Mouse (Mus musculus) midbrain, embryonic 13.5 days (tissue): ENCODE measurements around the gene Spag9. TPM values are rescaled to one million over a fixed set of nuclear protein-coding genes. Genes with fewer than 3 reads are reported as not detected.

Source experiments
- ATAC-seq: fragments of 200-750 bp; cut with Nextera tagmentation; 2 replicates; pipeline ENCODE4 v1.8.0; 2017; ENCODE audit warnings: mild to moderate bottlenecking, moderate TSS enrichment, moderate library complexity
- H3K27ac ChIP-seq: fragments of 300-500 bp; sonication (generic); 2 replicates; pipeline ENCODE4 v1.5.1; 2015; ENCODE audit warnings: inconsistent platforms, mild to moderate bottlenecking, moderate library complexity
- H3K27me3 ChIP-seq: fragments of 300-500 bp; sonication (generic); 2 replicates; pipeline ENCODE4 v1.6.1; 2015; ENCODE audit warnings: mild to moderate bottlenecking, inconsistent platforms
- H3K36me3 ChIP-seq: fragments of 300-500 bp; sonication (generic); 2 replicates; pipeline ENCODE4 v1.6.1; 2015; ENCODE audit warnings: mild to moderate bottlenecking, inconsistent platforms
- H3K4me1 ChIP-seq: fragments of 300-500 bp; sonication (generic); replicated peaks from 2 replicates; pipeline ENCODE4 v1.6.1; 2015; ENCODE audit warnings: inconsistent platforms
- H3K4me2 ChIP-seq: fragments of 300-500 bp; sonication (generic); replicated peaks from 2 replicates; pipeline ENCODE4 v1.6.1; 2015; ENCODE audit warnings: moderate library complexity, mild to moderate bottlenecking, inconsistent platforms
- H3K4me3 ChIP-seq: fragments of 300-500 bp; sonication (generic); replicated peaks from 2 replicates; pipeline ENCODE4 v1.5.1; 2015; ENCODE audit warnings: mild to moderate bottlenecking, inconsistent platforms
- H3K9ac ChIP-seq: fragments of 300-500 bp; sonication (generic); replicated peaks from 2 replicates; pipeline ENCODE4 v1.6.1; 2015; ENCODE audit warnings: mild to moderate bottlenecking, inconsistent platforms
- H3K9me3 ChIP-seq: fragments of 300-500 bp; sonication (generic); 2 replicates; pipeline ENCODE4 v1.6.1; 2016; ENCODE audit warnings: mild to moderate bottlenecking, inconsistent platforms
- WGBS: fragments of 180-500 bp; shearing (Covaris S2); methylation state at CpG from one replicate; pipeline ENCODE4 v1.1.7; 2015; 5-methylcytosine and 5-hydroxymethylcytosine counted together
- polyA plus RNA-seq: library from polyadenylated mRNA; unstranded; fragments of >200 nt; fragmentation: Nextera tagmentation; extraction: Ambion mirVana; gene quantifications from 2 replicates; pipeline ENCODE4 v1.2.1, GENCODE M21; 2015

Spag9 gene
- polyA plus RNA-seq, 1 experiment from 2014 or later = 109 TPM

DNA sequence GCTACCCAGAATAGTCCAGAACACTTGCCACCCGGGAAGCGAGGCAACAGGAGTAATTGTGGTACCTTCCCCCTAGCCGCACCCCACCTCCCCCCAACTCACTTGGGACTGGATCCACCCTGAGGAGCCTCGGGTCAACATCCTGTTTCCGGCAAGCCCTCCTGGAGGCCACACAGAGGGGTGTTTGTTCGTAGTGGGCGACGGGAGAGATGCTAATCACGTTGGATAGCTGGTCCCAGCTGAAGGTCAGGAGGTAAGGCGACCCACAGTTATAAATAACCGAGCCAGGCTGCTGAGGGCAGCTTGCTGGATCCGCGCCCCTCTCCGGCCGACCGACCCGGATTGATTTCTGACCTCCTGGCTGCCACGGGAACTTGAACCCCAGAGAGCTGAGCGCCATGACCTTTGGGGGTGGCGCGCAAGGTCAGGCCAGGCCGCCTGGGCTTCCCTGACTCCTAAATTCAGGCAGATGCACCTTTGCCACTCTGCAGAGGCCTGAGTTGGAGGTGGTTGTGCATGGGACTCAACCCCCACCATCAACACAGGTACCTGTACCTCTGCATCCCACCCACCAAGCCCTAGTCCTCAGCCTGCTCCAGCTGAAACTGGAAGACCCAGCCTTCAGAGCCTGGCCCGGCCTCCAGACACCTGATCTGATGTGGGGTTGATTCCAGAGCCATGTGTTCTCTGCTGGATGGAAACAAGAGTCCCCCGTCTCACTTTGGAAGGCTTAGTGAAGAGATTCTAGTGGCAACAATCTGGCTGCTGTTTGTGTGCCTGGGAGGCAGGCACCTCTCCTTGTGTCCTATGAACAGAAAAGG, 142.7 kb downstream of the Spag9 start:
- no peak overlapping the region for H3K9ac ChIP-seq
- H3K4me3 ChIP-seq = no peak overlapping the region
- H3K4me1 ChIP-seq = peaks cover 28% of the 10 kb centered on the region
- no peaks in the 10 kb centered on the region for H3K27me3 ChIP-seq
- no peak overlapping the region for H3K27ac ChIP-seq
- no peaks in the 10 kb centered on the region for H3K36me3 ChIP-seq
- no peaks in the 10 kb centered on the region for H3K9me3 ChIP-seq
- H3K4me2 ChIP-seq = no peak overlapping the region
- ATAC-seq = no peak
- WGBS = 65% methylated on average over 24 of the region's 24 CpGs

DNA sequence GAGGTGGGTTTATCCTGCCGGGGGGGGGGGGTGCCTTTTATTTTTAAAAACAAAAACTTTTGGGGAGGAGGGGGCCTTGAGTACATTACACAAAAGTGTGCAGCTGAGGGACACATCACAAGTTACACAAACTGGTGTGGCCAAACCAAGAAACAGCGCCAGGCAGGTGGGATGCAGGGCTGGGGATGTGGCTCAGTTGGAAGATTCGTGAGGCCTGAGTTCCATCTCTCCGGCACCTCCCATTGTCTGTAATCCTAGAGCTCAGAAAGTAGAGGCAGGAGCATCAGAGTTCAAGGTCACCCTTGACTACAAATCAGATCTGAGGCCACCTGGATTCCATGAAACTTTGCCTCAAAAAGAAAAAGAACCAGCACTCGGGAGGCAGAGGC, 143.3 kb downstream of the Spag9 start:
- no peak overlapping the region for H3K27ac ChIP-seq
- no peak for ATAC-seq
- H3K4me3 ChIP-seq = no peak overlapping the region
- no peaks in the 10 kb centered on the region for H3K36me3 ChIP-seq
- no peaks in the 10 kb centered on the region for H3K27me3 ChIP-seq
- H3K4me2 ChIP-seq = no peak overlapping the region
- no peaks in the 10 kb centered on the region for H3K9me3 ChIP-seq
- WGBS = 84% methylated on average over 5 of the region's 5 CpGs
- H3K4me1 ChIP-seq = peaks cover 22% of the 10 kb centered on the region
- no peak overlapping the region for H3K9ac ChIP-seq

DNA sequence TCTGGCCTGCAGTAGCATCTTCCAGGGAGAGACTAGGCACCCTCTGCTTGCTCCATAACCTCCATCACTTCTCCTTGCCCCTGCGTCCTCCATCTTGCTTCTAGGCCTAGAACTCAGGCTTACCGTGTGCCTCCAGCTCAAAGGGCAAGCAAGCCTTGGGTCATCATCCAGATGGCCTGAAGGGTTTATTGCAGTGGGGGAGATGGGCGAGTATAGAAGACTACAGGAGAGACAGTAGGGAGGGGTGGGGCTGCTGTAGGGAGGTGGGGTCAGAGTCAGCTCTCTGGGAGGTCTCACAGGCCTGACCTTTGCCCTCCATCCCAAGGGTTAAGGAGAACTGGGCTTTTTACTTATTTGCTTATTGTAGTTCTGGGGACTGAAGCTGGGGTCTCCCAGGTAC, 144.6 kb downstream of the Spag9 start:
- H3K4me1 ChIP-seq = peaks cover 22% of the 10 kb centered on the region
- H3K4me3 ChIP-seq = no peak overlapping the region
- H3K9ac ChIP-seq = no peak overlapping the region
- H3K4me2 ChIP-seq = no peak overlapping the region
- H3K9me3 ChIP-seq = no peaks in the 10 kb centered on the region
- WGBS = 90% methylated on average over 3 of the region's 3 CpGs
- H3K27me3 ChIP-seq = no peaks in the 10 kb centered on the region
- no peaks in the 10 kb centered on the region for H3K36me3 ChIP-seq
- no peak overlapping the region for H3K27ac ChIP-seq
- ATAC-seq = no peak

DNA sequence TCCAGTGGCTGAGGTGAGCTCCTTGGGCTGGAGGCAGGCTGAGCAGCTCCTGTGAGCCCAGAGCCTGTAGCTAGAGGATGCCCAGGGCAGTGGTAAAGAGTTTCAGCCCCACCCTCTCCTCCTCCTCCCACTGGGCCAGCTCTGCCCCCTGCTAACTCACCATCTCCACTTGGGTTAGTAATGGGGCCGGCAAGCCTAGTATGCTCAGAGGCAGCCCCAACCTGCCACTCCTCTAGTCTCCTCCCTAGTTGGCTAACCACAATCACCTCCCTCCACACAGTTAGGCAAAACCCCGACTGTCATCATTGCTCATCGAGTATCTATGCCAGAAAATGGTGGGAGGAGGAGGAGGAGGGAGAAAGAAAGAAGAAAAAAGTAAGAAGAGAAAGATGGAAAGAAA, 145.7 kb downstream of the Spag9 start:
- WGBS = 54% methylated on average over 3 of the region's 3 CpGs
- no peak for ATAC-seq
- H3K27ac ChIP-seq = no peak overlapping the region
- no peak overlapping the region for H3K4me3 ChIP-seq
- peaks cover 23% of the 10 kb centered on the region for H3K4me1 ChIP-seq
- no peaks in the 10 kb centered on the region for H3K36me3 ChIP-seq
- no peak overlapping the region for H3K9ac ChIP-seq
- no peaks in the 10 kb centered on the region for H3K27me3 ChIP-seq
- no peaks in the 10 kb centered on the region for H3K9me3 ChIP-seq
- H3K4me2 ChIP-seq = no peak overlapping the region

DNA sequence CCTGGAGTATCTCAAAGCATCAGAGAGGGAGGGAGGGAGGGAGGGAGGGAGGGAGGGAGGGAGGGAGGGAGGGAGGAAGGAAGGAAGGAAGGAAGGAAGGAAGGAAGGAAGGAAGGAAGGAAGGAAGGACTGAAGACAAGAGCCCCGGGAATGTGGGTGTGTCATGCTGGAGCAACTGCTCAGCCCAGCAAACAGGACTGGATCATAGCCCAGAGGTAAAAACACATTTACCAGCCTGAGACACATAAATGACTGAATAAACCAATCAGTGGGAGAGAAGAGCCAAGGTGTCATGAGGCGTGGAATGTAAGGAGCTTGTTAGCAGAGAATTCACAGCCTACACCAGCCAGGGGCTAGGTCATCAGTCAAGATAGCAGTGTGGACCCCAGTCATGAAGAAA, 147.4 kb downstream of the Spag9 start:
- Histone ChIP-seq H3K36me3 (no peaks in the 10 kb centered on the region), H3K4me1 (peaks cover 9% of the 10 kb centered on the region; the same call in 1 of the 2 replicates), H3K4me3 (no peak overlapping the region), H3K27me3 (no peaks in the 10 kb centered on the region), H3K27ac (no peak overlapping the region), H3K4me2 (no peak overlapping the region), H3K9me3 (no peaks in the 10 kb centered on the region), H3K9ac (no peak overlapping the region)
- WGBS = 92% methylated on average over 2 of the region's 2 CpGs
- ATAC-seq = no peak

DNA sequence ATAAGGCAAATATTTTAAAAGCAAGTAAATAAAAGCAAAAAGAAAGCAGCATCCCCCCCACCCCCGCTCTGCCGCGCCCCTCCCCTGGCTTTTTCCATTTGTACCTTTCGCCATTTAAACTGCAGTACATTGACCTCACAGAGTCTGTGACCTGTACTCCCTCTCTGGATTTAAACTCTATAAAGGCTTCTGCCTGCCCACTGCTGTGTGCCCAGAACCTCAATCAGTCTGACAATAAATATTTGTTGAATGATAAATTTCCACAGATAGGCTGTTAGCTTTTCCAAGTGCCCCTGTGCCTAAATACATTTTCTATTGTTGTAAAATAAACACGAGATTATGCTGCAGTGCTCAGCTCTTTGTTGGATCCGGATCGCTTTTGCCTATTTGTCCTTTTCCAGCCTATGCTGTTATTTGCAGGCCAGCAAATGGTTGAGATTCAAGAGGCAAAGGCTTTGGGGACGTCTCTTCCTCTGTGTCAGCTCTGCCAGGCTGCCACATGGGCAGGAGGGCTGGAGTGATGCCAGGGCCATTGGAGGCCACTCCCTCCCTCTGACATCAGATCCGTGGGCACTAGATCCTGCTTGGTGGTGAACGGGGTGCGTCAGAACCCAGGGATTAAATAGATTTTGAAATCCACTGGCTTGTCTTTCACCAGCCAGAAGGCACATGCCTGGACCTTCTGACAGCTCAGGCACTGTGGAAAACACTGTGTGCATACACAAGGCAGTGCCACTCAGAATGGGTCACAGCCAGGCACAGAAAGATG, 149.1 kb downstream of the Spag9 start:
- ATAC-seq = peak; percentile 15; the same call in 1 of the 2 replicates
- no peak overlapping the region for H3K9ac ChIP-seq

DNA sequence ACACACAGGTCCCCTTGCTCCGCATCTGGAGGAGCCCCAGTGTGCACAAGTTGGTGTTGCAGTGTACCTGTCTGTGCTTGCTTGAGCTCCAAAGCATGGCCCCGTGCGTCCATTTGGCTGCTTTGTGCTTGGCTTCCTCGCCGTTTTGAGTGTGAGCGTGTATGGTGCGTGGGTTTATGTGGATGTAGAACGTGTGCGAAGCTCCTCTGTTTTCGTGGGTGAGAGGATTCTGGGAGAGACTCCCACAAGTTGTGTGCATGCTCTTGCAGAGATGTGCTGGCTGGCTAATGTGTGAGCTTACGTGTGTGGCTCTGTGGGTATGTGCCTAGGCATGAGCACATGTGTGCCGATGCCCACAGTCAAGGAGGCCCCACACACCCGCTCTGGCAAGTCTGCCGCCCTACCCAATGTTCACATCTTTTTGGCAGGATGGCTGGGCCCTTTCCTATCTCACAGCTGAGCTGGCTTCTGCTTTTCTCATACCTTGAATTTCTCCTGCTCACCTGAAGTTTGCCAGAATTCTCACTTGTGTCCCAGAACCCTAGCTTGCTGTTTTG, 150.2 kb downstream of the Spag9 start:
- no peak for ATAC-seq
- no peaks in the 10 kb centered on the region for H3K27me3 ChIP-seq
- H3K36me3 ChIP-seq = no peaks in the 10 kb centered on the region
- H3K4me1 ChIP-seq = peaks cover 26% of the 10 kb centered on the region
- no peak overlapping the region for H3K9ac ChIP-seq
- H3K27ac ChIP-seq = peak overlapping the region; percentile 69; the same call in 1 of the 2 replicates
- no peak overlapping the region for H3K4me2 ChIP-seq
- H3K4me3 ChIP-seq = no peak overlapping the region
- WGBS = 95% methylated on average over 14 of the region's 14 CpGs
- no peaks in the 10 kb centered on the region for H3K9me3 ChIP-seq

More for the DNA sequence above, 149.1 kb downstream of the Spag9 start:
- 70% methylated on average over 11 of the region's 11 CpGs for WGBS
- H3K27me3 ChIP-seq = no peaks in the 10 kb centered on the region
- peaks cover 15% of the 10 kb centered on the region for H3K4me1 ChIP-seq
- peak overlapping the region; percentile 69 for H3K27ac ChIP-seq
- no peaks in the 10 kb centered on the region for H3K36me3 ChIP-seq
- no peak overlapping the region for H3K4me3 ChIP-seq
- H3K4me2 ChIP-seq = no peak overlapping the region
- no peaks in the 10 kb centered on the region for H3K9me3 ChIP-seq

DNA sequence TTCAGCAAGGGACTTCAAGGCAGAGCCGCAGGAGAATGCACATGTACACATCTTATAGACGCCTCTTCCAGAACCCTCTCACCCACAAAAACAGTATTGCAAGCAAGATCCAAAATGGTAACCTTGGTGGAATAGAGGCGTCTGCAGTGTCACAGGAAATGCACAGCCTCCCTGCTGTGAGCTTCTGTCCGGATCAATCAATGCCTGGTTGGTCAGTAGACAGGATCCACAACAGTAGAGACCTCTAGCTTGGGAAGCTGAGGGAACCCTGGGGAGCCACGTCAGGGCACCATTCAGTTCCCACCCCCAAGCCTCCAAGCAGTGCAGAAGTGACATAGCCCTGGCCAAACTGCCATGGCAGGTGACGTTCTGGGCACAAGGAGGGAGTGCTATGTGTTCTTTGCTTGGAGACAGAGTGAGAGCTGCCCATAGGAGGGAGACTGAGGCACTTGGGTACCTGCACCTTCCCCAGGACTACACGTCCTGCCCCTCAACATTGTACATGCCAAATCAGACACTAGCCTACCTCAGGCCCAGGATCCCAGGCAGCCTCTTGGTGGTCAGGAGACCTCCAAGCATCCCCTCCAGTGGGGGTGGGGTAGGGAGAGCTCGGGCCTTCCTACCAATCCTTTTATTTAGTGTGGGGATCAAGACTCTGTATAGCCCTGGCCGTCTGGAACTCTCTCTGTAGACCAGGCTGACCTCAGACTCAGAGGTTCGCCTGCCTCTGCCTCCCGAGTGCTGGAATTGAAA, 151.0 kb downstream of the Spag9 start:
- WGBS = 74% methylated on average over 11 of the region's 11 CpGs
- Histone ChIP-seq H3K4me3 (no peak overlapping the region), H3K27ac (no peak overlapping the region), H3K9ac (no peak overlapping the region), H3K4me1 (peaks cover 29% of the 10 kb centered on the region), H3K9me3 (no peaks in the 10 kb centered on the region), H3K27me3 (no peaks in the 10 kb centered on the region), H3K36me3 (no peaks in the 10 kb centered on the region), H3K4me2 (no peak overlapping the region)
- ATAC-seq = no peak

DNA sequence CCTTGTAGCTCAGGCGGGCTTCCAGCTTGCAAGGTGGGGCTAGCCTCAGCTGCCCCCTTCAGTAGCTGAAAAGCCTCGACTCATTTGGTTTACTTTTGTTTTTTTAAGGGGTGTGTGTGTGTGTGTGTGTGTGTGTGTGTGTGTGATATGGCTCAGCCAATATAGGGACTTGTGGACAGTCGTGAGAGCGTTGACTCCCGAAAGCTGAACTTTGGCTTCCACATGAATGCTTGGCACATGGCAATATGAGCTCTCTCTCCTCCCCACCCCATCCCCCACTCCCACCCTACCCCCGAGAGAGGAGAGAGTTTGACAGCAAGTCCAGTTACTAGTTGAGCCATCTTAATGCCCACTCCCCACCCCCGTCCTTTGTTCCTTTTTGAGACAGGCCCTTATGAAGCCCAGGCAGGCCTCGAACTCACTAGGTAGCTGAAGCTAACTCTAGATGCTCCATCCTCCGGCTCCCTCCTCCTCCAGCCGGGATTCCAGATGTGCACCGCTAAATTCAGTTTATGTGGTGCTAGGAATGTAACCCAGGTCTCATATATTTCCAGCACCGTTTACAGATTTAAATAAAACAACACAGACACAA, 152.3 kb downstream of the Spag9 start:
- H3K9me3 ChIP-seq = no peaks in the 10 kb centered on the region
- H3K27me3 ChIP-seq = no peaks in the 10 kb centered on the region
- WGBS = 50% methylated on average over 12 of the region's 12 CpGs
- peaks cover 29% of the 10 kb centered on the region for H3K4me1 ChIP-seq
- no peak overlapping the region for H3K4me3 ChIP-seq
- no peak overlapping the region for H3K9ac ChIP-seq
- no peak overlapping the region for H3K27ac ChIP-seq
- no peaks in the 10 kb centered on the region for H3K36me3 ChIP-seq
- ATAC-seq = no peak
- H3K4me2 ChIP-seq = peak overlapping the region; percentile 79

DNA sequence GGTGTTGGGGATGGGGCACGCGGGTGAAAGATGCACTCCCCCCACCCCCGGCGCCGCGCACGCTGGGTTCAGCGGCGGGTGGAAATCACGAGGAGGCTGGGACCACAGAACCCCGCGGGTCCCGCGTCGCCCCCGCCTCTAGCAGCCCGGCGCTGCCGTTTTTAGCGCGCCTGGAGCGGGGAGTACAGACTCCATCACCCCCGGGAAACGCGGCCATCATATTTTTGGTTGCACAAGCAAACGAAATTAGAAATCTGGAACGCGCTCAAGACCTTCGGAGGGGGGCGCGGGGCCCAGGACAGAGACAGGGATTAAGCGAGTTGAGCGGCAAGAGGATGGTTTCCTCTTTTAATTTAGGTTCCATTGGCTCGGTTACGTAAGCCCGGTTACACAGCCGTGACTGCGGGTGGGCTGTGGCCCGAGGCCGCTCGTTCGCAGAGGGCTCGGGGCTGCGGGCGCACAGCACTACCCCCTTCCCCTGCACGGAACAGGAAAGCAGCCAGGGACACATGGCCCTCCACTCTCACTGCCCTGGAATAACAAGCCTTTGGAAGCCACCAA, 153.1 kb downstream of the Spag9 start:
- Histone ChIP-seq H3K27me3 (no peaks in the 10 kb centered on the region), H3K4me3 (peak overlapping the region; percentile 46), H3K4me1 (peaks cover 29% of the 10 kb centered on the region), H3K9me3 (no peaks in the 10 kb centered on the region), H3K4me2 (peak overlapping the region; percentile 79), H3K27ac (peak overlapping the region; percentile 85), H3K9ac (peak overlapping the region; percentile 77), H3K36me3 (no peaks in the 10 kb centered on the region)
- ATAC-seq = peak; percentile 77
- WGBS = under 1% methylated on average over 46 of the region's 46 CpGs
